Comparison of ENCODE assay signal across 25 mouse cellular contexts in the genomic region with DNA sequence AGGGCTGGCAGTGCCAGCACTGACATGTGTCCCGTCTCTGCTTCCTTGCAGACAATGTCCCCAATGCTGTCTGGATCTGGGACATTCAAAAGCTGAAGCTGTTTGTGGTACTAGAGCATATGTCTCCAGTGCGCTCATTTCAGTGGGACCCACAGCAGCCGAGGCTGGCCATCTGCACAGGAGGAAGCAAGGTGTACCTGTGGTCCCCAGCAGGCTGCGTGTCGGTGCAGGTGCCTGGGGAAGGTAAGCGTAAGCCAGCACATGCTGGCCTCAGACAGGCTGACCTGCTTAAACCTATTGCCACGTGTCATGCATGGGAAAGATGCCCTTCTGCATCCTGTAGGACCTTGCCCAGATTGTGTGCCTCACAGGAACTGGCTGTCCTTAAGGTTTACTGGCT. TPM values are rescaled to one million over a fixed set of nuclear protein-coding genes. Genes with fewer than 3 reads are reported as not detected.
A peak's percentile ranks its signal among the peaks of the same experiment; 100 is the strongest.
DNase-seq lines count a peak whose midpoint lies in the region; ATAC-seq and TF ChIP-seq lines count a peak whose summit lies in the region.
"Had no signal": no experiment of that assay in that cellular context is flagged by ENCODE, and none has a peak within 500 bp of the region (broad histone marks: within the 10 kb centered on the region; RNA-seq: fewer than 3 reads in every experiment).

No protein-coding gene starts in this region.

- ATAC-seq in cerebellum, adult (ENCODE audit: insufficient number of reproducible peaks, low FRiP score, low TSS enrichment) = no peak
- ATAC-seq: activated CD4-positive, CD25-positive, alpha-beta regulatory T cell, adult 4 months; CD4-positive, CD25-positive, alpha-beta regulatory T cell, adult 4 months; forebrain, embryonic 14.5 days; forebrain, embryonic 16.5 days; Patski had no signal

- peak; percentile 56 for DNase-seq in cerebellum, adult 11-12 months
- no peak for DNase-seq in cerebellum, postnatal 14 days
- peak; percentile 51 for DNase-seq in cerebellum, adult 9-10 months
- DNase-seq in lung, adult 2 months = no peak
- DNase-seq in lung, postnatal 36 days = no peak
- peak; percentile 44 for DNase-seq in brain, adult 2 months (ENCODE audit: low read depth, low spot score)
- DNase-seq: adrenal gland, adult 8-10 months; adrenal gland, postnatal 36 days; B cell, adult 2 months; cerebellum, adult 8-10 months; cerebellum, postnatal 10 days; cerebellum, postnatal 36 days; embryo, embryonic 11 days had no signal

- peaks cover 10% of the 10 kb centered on the region for H3K4me1 ChIP-seq in lung, adult 2 months (ENCODE audit: control insufficient read depth, insufficient read depth, low read length)

- TF ChIP-seq CTCF in lung, adult 2 months (IDR thresholded peaks at IDR 0.05; ENCODE audit: insufficient read depth, low read length) = no peak

- H3K4me3 ChIP-seq in lung, adult 2 months (replicated peaks; ENCODE audit: extremely low read depth, low read depth, low read length) = no peak overlapping the region
- H3K4me3 ChIP-seq: embryonic facial prominence, embryonic 13.5 days; embryonic facial prominence, embryonic 15.5 days; erythroblast, embryonic 14.5 days; forebrain, embryonic 10.5 days; forebrain, embryonic 12.5 days had no signal

- 71% methylated on average over 7 of the region's 7 CpGs for WGBS in lung, adult 2 months

- peak; percentile 23; the same call in 1 of the 2 replicates for TF ChIP-seq POLR2A in lung, adult 2 months (IDR thresholded peaks at IDR 0.05; ENCODE audit: borderline replicate concordance, extremely low read depth, low read depth, low read length)

RNA-seq across cellular contexts. Expression of gene Tprgl, which starts 4.4 kb away (rescaled TPM):
- 223 and 276 TPM in 2 replicates for polyA plus RNA-seq in lung, adult 2 months (2012; rRNA removed)

RNA-seq across cellular contexts. Expression of gene Wrap73, which starts 13.9 kb away (rescaled TPM):
- 20.2 and 20.3 TPM in 2 replicates for polyA plus RNA-seq in lung, adult 2 months (2012; rRNA removed)

RNA-seq across cellular contexts. Expression of gene Megf6, which starts 14.5 kb away (rescaled TPM):
- 68.6 and 83.1 TPM in 2 replicates for polyA plus RNA-seq in lung, adult 2 months (2012; rRNA removed)
- polyA plus RNA-seq: activated CD4-positive, CD25-positive, alpha-beta regulatory T cell, adult 4 months; CD4-positive, CD25-positive, alpha-beta regulatory T cell, adult 4 months had no signal

RNA-seq across cellular contexts. Expression of gene Trp73, which starts 16.0 kb away (rescaled TPM):
- 9.9 and 10.0 TPM in 2 replicates for polyA plus RNA-seq in lung, adult 2 months (2012; rRNA removed)
- polyA plus RNA-seq: activated CD4-positive, CD25-positive, alpha-beta regulatory T cell, adult 4 months; CD4-positive, CD25-positive, alpha-beta regulatory T cell, adult 4 months; G1E had no signal

Comparison
In these comparisons a context has a peak if more than half of its experiments do, and no peak if none do; other contexts are left out.
1. DNase-seq: peak in cerebellum, adult 11-12 months (single experiment), cerebellum, adult 9-10 months (single experiment) and brain, adult 2 months (single experiment); none in cerebellum, postnatal 14 days (0 of 2), lung, adult 2 months (single experiment) and lung, postnatal 36 days (single experiment).